Mouse (Mus musculus): ENCODE results near the gene Rabl6.

The Rabl6 gene

GRCm38 (mm10) chr2:25591863-25592262 lies 16.5 kb downstream of the Rabl6 start:
- DNase-seq (ENCODE audit: low spot score) = no peak

- no peak for DNase-seq (ENCODE audit: low spot score)
Measured at GRCm38 (mm10) chr2:25588227-25588907, 20.0 kb downstream of the Rabl6 start.

GRCm38 (mm10) chr2:25587290-25587689 lies 21.0 kb downstream of the Rabl6 start:
- DNase-seq (ENCODE audit: low spot score) = no peak

GRCm38 (mm10) chr2:25585601-25586000 lies 22.7 kb downstream of the Rabl6 start:
- no peak for DNase-seq (ENCODE audit: low spot score)

GRCm38 (mm10) chr2:25584856-25585255 lies 23.5 kb downstream of the Rabl6 start:
- DNase-seq (ENCODE audit: low spot score) = no peak

- no peak for DNase-seq (ENCODE audit: low spot score)
Measured at GRCm38 (mm10) chr2:25584152-25584551, 24.2 kb downstream of the Rabl6 start.

- DNase-seq (ENCODE audit: low spot score) = no peak
Measured at GRCm38 (mm10) chr2:25583571-25583970, 24.8 kb downstream of the Rabl6 start.

- DNase-seq (ENCODE audit: low spot score) = no peak
Measured at GRCm38 (mm10) chr2:25583120-25583481, 25.2 kb downstream of the Rabl6 start.

GRCm38 (mm10) chr2:25582466-25583119 lies 25.7 kb downstream of the Rabl6 start:
- no peak for DNase-seq (ENCODE audit: low spot score)

GRCm38 (mm10) chr2:25581901-25582301 lies 26.4 kb downstream of the Rabl6 start:
- DNase-seq (ENCODE audit: low spot score) = no peak

- peak; percentile 62 for DNase-seq (ENCODE audit: low spot score)
Measured at GRCm38 (mm10) chr2:25581294-25581864, 26.9 kb downstream of the Rabl6 start, which contains the start of gene Ajm1. TSS of gene Ajm1 (minus strand) at chr2:25581757.

GRCm38 (mm10) chr2:25580621-25581101 lies 27.7 kb downstream of the Rabl6 start:
- no peak for DNase-seq (ENCODE audit: low spot score)

- no peak for DNase-seq (ENCODE audit: low spot score)
Measured at GRCm38 (mm10) chr2:25579737-25580460, 28.4 kb downstream of the Rabl6 start.

- DNase-seq (ENCODE audit: low spot score) = no peak
Measured at GRCm38 (mm10) chr2:25578796-25579736, 29.3 kb downstream of the Rabl6 start.

- no peak for DNase-seq (ENCODE audit: low spot score)
Measured at GRCm38 (mm10) chr2:25577951-25578795, 30.1 kb downstream of the Rabl6 start.

- no peak for DNase-seq (ENCODE audit: low spot score)
Measured at GRCm38 (mm10) chr2:25576965-25577891, 31.1 kb downstream of the Rabl6 start.

GRCm38 (mm10) chr2:25576028-25576850 lies 32.1 kb downstream of the Rabl6 start:
- no peak for DNase-seq (ENCODE audit: low spot score)

- DNase-seq (ENCODE audit: low spot score) = no peak
Measured at GRCm38 (mm10) chr2:25575432-25576027, 32.8 kb downstream of the Rabl6 start.
